Mouse (Mus musculus): ENCODE measurements around the gene Gm10337.

- TF ChIP-seq CTCF (IDR thresholded peaks at IDR 0.05; ENCODE audit: low read depth) (no peak), EP300 (IDR thresholded peaks at IDR 0.05; ENCODE audit: low read depth) (no peak)
Observed at GRCm38 (mm10) chr15:102530566-102530965, 27.0 kb downstream of the Gm10337 start.
